Mouse (Mus musculus) liver, embryonic 14.5 days (tissue): ENCODE results near the gene Itga3. TPM values are rescaled to one million over a fixed set of nuclear protein-coding genes. Genes with fewer than 3 reads are reported as not detected.

Experiments used
- ATAC-seq: fragments of 200-750 bp; cut with Nextera tagmentation; 2 replicates; pipeline ENCODE4 v1.8.0; 2017; ENCODE audit warnings: moderate number of reproducible peaks, mild to moderate bottlenecking, moderate library complexity; ENCODE audit not compliant: insufficient read depth
- DNase-seq, 3 experiments: peaks; one replicate each; pipeline ENCODE4 v3.0.0-alpha.2; 2012 to 2013; ENCODE audit warnings: low read depth in 3 of 3, low spot score in 3 of 3
- H3K27ac ChIP-seq: fragments of 300-500 bp; sonication (generic); 2 replicates; pipeline ENCODE4 v1.5.1; 2014; ENCODE audit warnings: moderate library complexity, mild to moderate bottlenecking, control low read depth, inconsistent platforms
- H3K27me3 ChIP-seq: fragments of 300-500 bp; sonication (generic); 2 replicates; pipeline ENCODE4 v1.6.1; 2014; ENCODE audit warnings: mild to moderate bottlenecking, low read length, moderate library complexity; ENCODE audit not compliant: control insufficient read depth, insufficient read depth
- H3K36me3 ChIP-seq: fragments of 300-500 bp; sonication (generic); replicated peaks from 2 replicates; pipeline ENCODE4 v1.6.1; 2014; ENCODE audit warnings: low read depth; ENCODE audit not compliant: control insufficient read depth, insufficient read depth
- H3K4me1 ChIP-seq, 2 experiments: fragments of 200-500 bp in 1 of 2; fragments of 300-500 bp in 1 of 2; sonication (generic) in 1 of 2; replicated peaks; 2 replicates each; pipeline ENCODE4 v1.6.1; 2012 to 2014; ENCODE audit warnings: antibody characterized with exemption in 1 of 2, inconsistent platforms in 1 of 2, low read length in 1 of 2; ENCODE audit not compliant: control insufficient read depth in 2 of 2, insufficient read depth in 2 of 2
- H3K4me2 ChIP-seq: fragments of 300-500 bp; sonication (generic); 2 replicates; pipeline ENCODE4 v1.6.1; 2014; ENCODE audit warnings: low read depth, mild to moderate bottlenecking, control low read depth, moderate library complexity
- H3K4me3 ChIP-seq, 2 experiments: fragments of 200-500 bp in 1 of 2; fragments of 300-500 bp in 1 of 2; sonication (generic) in 1 of 2; 2 replicates each; pipeline ENCODE4 v1.5.1; 2012 to 2014; ENCODE audit warnings: low read depth in 2 of 2, low read length in 2 of 2, mild to moderate bottlenecking in 2 of 2, control low read depth in 1 of 2, inconsistent platforms in 1 of 2, moderate library complexity in 1 of 2; ENCODE audit not compliant: insufficient read depth in 1 of 2
- H3K9ac ChIP-seq: fragments of 300-500 bp; sonication (generic); replicated peaks from 2 replicates; pipeline ENCODE4 v1.6.1; 2014; ENCODE audit warnings: mild to moderate bottlenecking, control low read depth, moderate library complexity
- H3K9me3 ChIP-seq: fragments of 300-500 bp; sonication (generic); 2 replicates; pipeline ENCODE4 v1.6.1; 2016; ENCODE audit warnings: low read length, mixed read lengths; ENCODE audit not compliant: control insufficient read depth
- CTCF ChIP-seq: IDR thresholded peaks from 2 replicates; pipeline ENCODE4 v1.5.1; 2016; ENCODE audit warnings: antibody characterized with exemption, low read depth, control low read depth
- EP300 ChIP-seq: IDR thresholded peaks from 2 replicates; pipeline ENCODE4 v1.6.1; 2016; ENCODE audit warnings: antibody characterized with exemption, low read depth
- WGBS: fragments of 180-500 bp; shearing (Covaris S2); extraction: QIAGEN DNeasy Blood & Tissue Kit; methylation state at CpG from one replicate; pipeline ENCODE4 v1.1.7; 2014; ENCODE audit not compliant: insufficient replicate concordance; 5-methylcytosine and 5-hydroxymethylcytosine counted together
- polyA plus RNA-seq, 2 experiments: library from polyadenylated mRNA; depleted of rRNA in 1 of 2; stranded (reverse) in 1 of 2; unstranded in 1 of 2; fragments of >200 nt; fragmentation: Nextera tagmentation in 1 of 2; extraction: Ambion mirVana in 1 of 2; gene quantifications; 2 replicates each; pipeline versions ENCODE4 v1.2.1 to v1.2.3; 2012 to 2014

Itga3 gene
- polyA plus RNA-seq, 2 experiments: 1.5 to 1.7 TPM

GRCm38 (mm10) chr11:95042096-95042495 lies 34.5 kb downstream of the Itga3 start:
- Histone ChIP-seq H3K9me3 (no peaks in the 10 kb centered on the region), H3K4me3 (peak overlapping the region; percentile 57 to 81), H3K36me3 (no peaks in the 10 kb centered on the region), H3K27ac (peak overlapping the region; percentile 73), H3K27me3 (no peaks in the 10 kb centered on the region), H3K4me2 (peak overlapping the region; percentile 97), H3K4me1 (peaks cover 12 to 14% of the 10 kb centered on the region in 2 experiments), H3K9ac (peak overlapping the region; percentile 70)
- DNase-seq (peak; percentile 65 to 73 (median 72)), ATAC-seq (peak; percentile 14; the same call in 1 of the 2 replicates)
- under 1% methylated on average over 11 of the region's 11 CpGs for WGBS
- TF ChIP-seq EP300 (no peak), CTCF (peak; percentile 93)

GRCm38 (mm10) chr11:95041139-95041609 lies 35.4 kb downstream of the Itga3 start, which contains the start of gene Pdk2:
Pdk2 (minus strand) TSS chr11:95041354.
- Histone ChIP-seq H3K9me3 (no peaks in the 10 kb centered on the region), H3K9ac (peak within 1 kb of the TSS; percentile 80), H3K4me3 (peak within 1 kb of the TSS; percentile 80 to 81), H3K4me1 (peaks cover 12 to 14% of the 10 kb centered on the region in 2 experiments), H3K27me3 (no peaks in the 10 kb centered on the region), H3K4me2 (peak within 1 kb of the TSS; percentile 97), H3K36me3 (no peaks in the 10 kb centered on the region), H3K27ac (peak within 1 kb of the TSS; percentile 73)
- ATAC-seq (peak; percentile 95), DNase-seq (peak; percentile 92 to 95 (median 93))
- TF ChIP-seq EP300 (peak; percentile 49; the same call in 1 of the 2 replicates), CTCF (no peak)
- WGBS: under 1% methylated on average over 41 of the region's 41 CpGs

GRCm38 (mm10) chr11:95040491-95041138 lies 36.0 kb downstream of the Itga3 start:
- DNase-seq (peak in 2 of 3 experiments; percentile 37 to 49), ATAC-seq (peak; percentile 12; the same call in 1 of the 2 replicates)

GRCm38 (mm10) chr11:95039766-95040165 lies 36.8 kb downstream of the Itga3 start:
- ATAC-seq (no peak), DNase-seq (no peak)
- peak overlapping the region; percentile 97; the same call in 1 of the 2 replicates for H3K4me2 ChIP-seq
- no peak overlapping the region for H3K4me3 ChIP-seq
- H3K27me3 ChIP-seq: no peaks in the 10 kb centered on the region
- peaks cover 12 to 14% of the 10 kb centered on the region in 2 experiments for H3K4me1 ChIP-seq
- H3K27ac ChIP-seq: no peak overlapping the region
- no peaks in the 10 kb centered on the region for H3K9me3 ChIP-seq
- H3K9ac ChIP-seq: no peak overlapping the region
- 85% methylated on average over 4 of the region's 4 CpGs for WGBS
- no peaks in the 10 kb centered on the region for H3K36me3 ChIP-seq
- TF ChIP-seq EP300 (no peak), CTCF (no peak)

More at GRCm38 (mm10) chr11:95040491-95041138, 36.0 kb downstream of the Itga3 start:
- peak overlapping the region; percentile 80 for H3K9ac ChIP-seq
- H3K4me2 ChIP-seq: peak overlapping the region; percentile 97
- TF ChIP-seq CTCF: no peak
- H3K27me3 ChIP-seq: no peaks in the 10 kb centered on the region
- H3K27ac ChIP-seq: peak overlapping the region; percentile 37
- H3K4me1 ChIP-seq: peaks cover 12 to 14% of the 10 kb centered on the region in 2 experiments
- no peaks in the 10 kb centered on the region for H3K9me3 ChIP-seq
- H3K36me3 ChIP-seq: no peaks in the 10 kb centered on the region
- WGBS: 2% methylated on average over 20 of the region's 20 CpGs
- peak overlapping the region; percentile 80 to 81 for H3K4me3 ChIP-seq

GRCm38 (mm10) chr11:95038818-95039655 lies 37.6 kb downstream of the Itga3 start:
- Histone ChIP-seq H3K9me3 (no peaks in the 10 kb centered on the region), H3K4me2 (no peak overlapping the region), H3K9ac (no peak overlapping the region), H3K27ac (no peak overlapping the region), H3K36me3 (no peaks in the 10 kb centered on the region), H3K4me1 (peaks cover 12 to 14% of the 10 kb centered on the region in 2 experiments), H3K4me3 (no peak overlapping the region), H3K27me3 (no peaks in the 10 kb centered on the region)
- DNase-seq: no peak
- WGBS: 75% methylated on average over 13 of the region's 13 CpGs
- no peak for ATAC-seq
- TF ChIP-seq EP300 (no peak), CTCF (no peak)
